29 mouse cellular contexts compared by ENCODE assay signal in the genomic region with DNA sequence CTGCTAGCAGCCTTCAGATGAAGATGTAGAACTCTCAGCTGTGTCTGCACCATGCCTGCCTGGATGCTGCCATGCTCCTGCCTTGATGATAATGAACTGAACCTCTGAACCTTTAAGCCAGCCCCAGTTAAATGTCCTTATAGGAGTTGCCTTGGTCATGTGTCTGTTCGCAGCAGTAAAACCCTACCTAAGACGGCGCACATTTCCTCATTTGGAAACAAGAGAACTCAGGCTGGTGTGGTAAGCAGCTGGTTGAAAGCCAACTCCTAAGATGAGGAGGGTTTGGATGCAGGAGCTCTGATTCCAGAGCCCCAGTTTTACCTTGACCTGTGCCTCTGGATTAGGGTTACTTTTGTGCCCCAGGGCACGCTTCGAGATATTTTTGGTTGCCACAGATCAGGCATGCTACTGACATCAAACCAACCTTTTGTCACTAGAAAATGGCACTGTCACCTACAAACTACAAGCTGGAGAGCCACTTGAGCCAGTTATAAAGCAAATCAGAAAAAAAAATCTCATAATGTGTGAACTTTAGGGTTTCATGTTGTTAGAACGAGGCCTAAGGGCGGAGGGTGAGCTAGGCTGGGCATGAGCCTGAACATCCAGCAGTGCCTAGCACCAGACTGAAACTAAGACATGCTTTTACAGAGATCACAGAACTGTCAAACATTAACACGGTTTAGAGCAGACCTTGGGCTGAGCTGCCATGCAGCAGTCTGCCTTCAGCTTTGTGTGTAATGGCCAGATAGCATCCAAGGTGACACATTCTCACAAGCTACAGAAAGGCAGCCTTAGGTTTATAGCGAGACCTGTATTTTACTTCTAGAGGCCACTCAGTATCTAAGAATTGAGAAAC. TPM values are rescaled to one million over a fixed set of nuclear protein-coding genes. Genes with fewer than 3 reads are reported as not detected.
DNase-seq lines count a peak whose midpoint lies in the region; ATAC-seq and TF ChIP-seq lines count a peak whose summit lies in the region.
"Had no signal": no experiment of that assay in that cellular context is flagged by ENCODE, and none has a peak within 500 bp of the region (broad histone marks: within the 10 kb centered on the region; RNA-seq: fewer than 3 reads in every experiment).

No protein-coding gene starts in this region.

- 38% methylated on average over 9 of the region's 9 CpGs for WGBS in liver, adult 2 months
- WGBS in liver, embryonic 12.5 days (ENCODE audit: insufficient replicate concordance): 78% methylated on average over 9 of the region's 9 CpGs
- 67% methylated on average over 9 of the region's 9 CpGs for WGBS in intestine, embryonic 15.5 days
- WGBS in kidney, embryonic 15.5 days: 80% methylated on average over 9 of the region's 9 CpGs

- no peaks in the 10 kb centered on the region for H3K79me2 ChIP-seq in liver, adult 2 months (ENCODE audit: control insufficient read depth, insufficient read depth, low read length)

- no peak for TF ChIP-seq CTCF in liver, adult 2 months (IDR thresholded peaks at IDR 0.05; ENCODE audit: low read depth, low read length)

- ATAC-seq in liver, embryonic 12.5 days: no peak
- peak; percentile 89 for ATAC-seq in intestine, embryonic 15.5 days
- peak; percentile 81; the same call in 1 of the 2 replicates for ATAC-seq in kidney, embryonic 15.5 days (replicated peaks; ENCODE audit: low FRiP score)
- ATAC-seq: forebrain, embryonic 16.5 days; inflammation-experienced regulatory T-cells, adult 6 months; midbrain, embryonic 13.5 days had no signal

- no peak overlapping the region for H3K9ac ChIP-seq in liver, adult 2 months (ENCODE audit: low read depth, low read length)
- H3K9ac ChIP-seq in liver, embryonic 12.5 days: no peak overlapping the region
- H3K9ac ChIP-seq in intestine, embryonic 15.5 days: no peak overlapping the region
- no peak overlapping the region for H3K9ac ChIP-seq in kidney, embryonic 15.5 days
- H3K9ac ChIP-seq: heart, embryonic 15.5 days; hindbrain, embryonic 13.5 days; liver, embryonic 13.5 days; lung, embryonic 15.5 days; midbrain, embryonic 13.5 days had no signal

- H3K36me3 ChIP-seq in liver, adult 2 months (ENCODE audit: control insufficient read depth, insufficient read depth, low read length): no peaks in the 10 kb centered on the region
- H3K36me3 ChIP-seq in liver, embryonic 12.5 days: no peaks in the 10 kb centered on the region
- no peaks in the 10 kb centered on the region for H3K36me3 ChIP-seq in intestine, embryonic 15.5 days
- H3K36me3 ChIP-seq in kidney, embryonic 15.5 days: no peaks in the 10 kb centered on the region
- H3K36me3 ChIP-seq: embryonic facial prominence, embryonic 10.5 days; heart, embryonic 15.5 days; hindbrain, embryonic 13.5 days; limb, embryonic 10.5 days; liver, embryonic 13.5 days; lung, embryonic 15.5 days; midbrain, embryonic 13.5 days had no signal

- H3K4me3 ChIP-seq in liver, adult 2 months (ENCODE audit: insufficient read depth, low read depth, low read length): no peak overlapping the region
- H3K4me3 ChIP-seq in liver, embryonic 12.5 days: no peak overlapping the region
- no peak overlapping the region for H3K4me3 ChIP-seq in intestine, embryonic 15.5 days (replicated peaks)
- H3K4me3 ChIP-seq in kidney, embryonic 15.5 days (replicated peaks): no peak overlapping the region
- H3K4me3 ChIP-seq: embryonic facial prominence, embryonic 10.5 days; heart, adult 2 months; heart, embryonic 15.5 days; hindbrain, embryonic 13.5 days; limb, embryonic 10.5 days; liver, embryonic 13.5 days; lung, embryonic 15.5 days; megakaryocyte, embryonic 14.5 days; midbrain, embryonic 13.5 days had no signal

- H3K4me2 ChIP-seq in liver, embryonic 12.5 days: no peak overlapping the region
- H3K4me2 ChIP-seq in intestine, embryonic 15.5 days (replicated peaks): no peak overlapping the region
- no peak overlapping the region for H3K4me2 ChIP-seq in kidney, embryonic 15.5 days
- H3K4me2 ChIP-seq: heart, embryonic 15.5 days; hindbrain, embryonic 13.5 days; liver, embryonic 13.5 days; lung, embryonic 15.5 days; midbrain, embryonic 13.5 days had no signal

- H3K27ac ChIP-seq in liver, adult 2 months (replicated peaks; ENCODE audit: insufficient read depth, low read depth, low read length): peak overlapping the region; percentile 23
- H3K27ac ChIP-seq in liver, embryonic 12.5 days: no peak overlapping the region
- peak overlapping the region; percentile 48; the same call in 1 of the 2 replicates for H3K27ac ChIP-seq in intestine, embryonic 15.5 days
- no peak overlapping the region for H3K27ac ChIP-seq in kidney, embryonic 15.5 days
- H3K27ac ChIP-seq: embryonic facial prominence, embryonic 10.5 days; heart, adult 2 months; heart, embryonic 15.5 days; hindbrain, embryonic 13.5 days; limb, embryonic 10.5 days; liver, embryonic 13.5 days; lung, embryonic 15.5 days; midbrain, embryonic 13.5 days had no signal

- DNase-seq in liver, adult 2 months (ENCODE audit: extremely low read depth, low read depth, low spot score): peak; percentile 83
- peak; percentile 50 to 63 for DNase-seq in kidney, postnatal 36 days
- no peak for DNase-seq in urinary bladder, postnatal 10 days (ENCODE audit: low spot score)
- no peak for DNase-seq in frontal cortex, postnatal 14 days (ENCODE audit: low spot score in 2 of 2)
- DNase-seq in frontal cortex, postnatal 10 days (ENCODE audit: low spot score in 2 of 2): no peak
- DNase-seq: adrenal gland, postnatal 36 days; cerebellum, postnatal 10 days; gastrocnemius, postnatal 25 days; heart, adult 2 months; heart, postnatal 36 days; layer of hippocampus, adult 9-11 months; liver, embryonic 13.5 days; lung, postnatal 36 days; thymus, postnatal 14 days had no signal

- TF ChIP-seq POLR2A in liver, adult 2 months (IDR thresholded peaks at IDR 0.05; ENCODE audit: extremely low read depth, insufficient read depth, low read length): no peak

- peaks cover 11% of the 10 kb centered on the region; the same call in 1 of the 2 replicates for H3K4me1 ChIP-seq in liver, adult 2 months (ENCODE audit: control insufficient read depth, insufficient read depth, low read length)
- H3K4me1 ChIP-seq in liver, embryonic 12.5 days: no peaks in the 10 kb centered on the region
- no peaks in the 10 kb centered on the region for H3K4me1 ChIP-seq in intestine, embryonic 15.5 days (replicated peaks)
- no peaks in the 10 kb centered on the region for H3K4me1 ChIP-seq in kidney, embryonic 15.5 days
- H3K4me1 ChIP-seq: embryonic facial prominence, embryonic 10.5 days; heart, embryonic 15.5 days; hindbrain, embryonic 13.5 days; limb, embryonic 10.5 days; liver, embryonic 13.5 days; lung, embryonic 15.5 days; megakaryocyte, embryonic 14.5 days; midbrain, embryonic 13.5 days had no signal

- H3K27me3 ChIP-seq in liver, adult 2 months (ENCODE audit: control insufficient read depth, insufficient read depth, low read length): no peaks in the 10 kb centered on the region
- 0 out of 2 replicates have a peak, but pooled peaks cover 3% of the 10 kb centered on the region for H3K27me3 ChIP-seq in liver, embryonic 12.5 days (replicated peaks)
- H3K27me3 ChIP-seq in intestine, embryonic 15.5 days (replicated peaks): no peaks in the 10 kb centered on the region
- H3K27me3 ChIP-seq in kidney, embryonic 15.5 days: no peaks in the 10 kb centered on the region
- H3K27me3 ChIP-seq: heart, embryonic 15.5 days; hindbrain, embryonic 13.5 days; liver, embryonic 13.5 days; lung, embryonic 15.5 days; midbrain, embryonic 13.5 days had no signal

- no peaks in the 10 kb centered on the region for H3K9me3 ChIP-seq in liver, embryonic 12.5 days (replicated peaks)
- no peaks in the 10 kb centered on the region for H3K9me3 ChIP-seq in intestine, embryonic 15.5 days
- H3K9me3 ChIP-seq in kidney, embryonic 15.5 days (replicated peaks): no peaks in the 10 kb centered on the region
- H3K9me3 ChIP-seq: embryonic facial prominence, embryonic 10.5 days; heart, embryonic 15.5 days; hindbrain, embryonic 13.5 days; limb, embryonic 10.5 days; liver, embryonic 13.5 days; lung, embryonic 15.5 days; megakaryocyte, embryonic 14.5 days; midbrain, embryonic 13.5 days had no signal

RNA-seq across cellular contexts. Expression of a gene that starts 3.7 kb away (rescaled TPM):
- 252 and 339 TPM in 2 replicates for total RNA-seq in liver, adult 2 months (2014; rRNA removed)
- 179 and 226 TPM in 2 replicates for polyA plus RNA-seq in liver, adult 2 months (2012; rRNA removed)
- 0.17 and 0.21 TPM in 2 replicates for polyA plus RNA-seq in liver, embryonic 12.5 days (2016; fragmentation: Nextera tagmentation; extraction: Ambion mirVana)
- 22.0 and 24.0 TPM in 2 replicates for polyA plus RNA-seq in intestine, embryonic 15.5 days (2015; fragmentation: Nextera tagmentation; extraction: Ambion mirVana)
- polyA plus RNA-seq in kidney, embryonic 15.5 days (2015; fragmentation: Nextera tagmentation; extraction: Ambion mirVana): 0.27 and 0.49 TPM in 2 replicates
- total RNA-seq: adrenal gland, adult 18-20 months; ES-E14; gastrocnemius, postnatal 25 days; heart, adult 2 months; heart, postnatal 36 days; monocyte, adult 5-6 weeks had no signal
- polyA plus RNA-seq: embryonic facial prominence, embryonic 10.5 days; forebrain, embryonic 16.5 days; heart, adult 2 months; heart, embryonic 15.5 days; hindbrain, embryonic 13.5 days; inflammation-experienced regulatory T-cells, adult 6 months; limb, embryonic 10.5 days; midbrain, embryonic 13.5 days had no signal

RNA-seq across cellular contexts. Expression of a gene that starts 40.8 kb away (rescaled TPM):
- 119 and 154 TPM in 2 replicates for total RNA-seq in liver, adult 2 months (2014; rRNA removed)
- polyA plus RNA-seq in liver, adult 2 months (2012; rRNA removed): 72.7 and 78.8 TPM in 2 replicates
- polyA plus RNA-seq in liver, embryonic 12.5 days (2016; fragmentation: Nextera tagmentation; extraction: Ambion mirVana): 1.5 and 1.7 TPM in 2 replicates
- 8.2 and 8.4 TPM in 2 replicates for polyA plus RNA-seq in intestine, embryonic 15.5 days (2015; fragmentation: Nextera tagmentation; extraction: Ambion mirVana)
- 7.3 and 8.0 TPM in 2 replicates for polyA plus RNA-seq in kidney, embryonic 15.5 days (2015; fragmentation: Nextera tagmentation; extraction: Ambion mirVana)

Comparison
In these comparisons a context has a peak if more than half of its experiments do, and no peak if none do; other contexts are left out.
1. H3K27ac ChIP-seq: peak in liver, adult 2 months (single experiment) and intestine, embryonic 15.5 days (single experiment); none in liver, embryonic 12.5 days (single experiment) and kidney, embryonic 15.5 days (single experiment).
2. RNA of a gene that starts 3.7 kb away (polyA plus RNA-seq): 179 to 226 TPM in liver, adult 2 months and 22.0 to 24.0 TPM in intestine, embryonic 15.5 days; 0.27 to 0.49 TPM in kidney, embryonic 15.5 days and 0.17 to 0.21 TPM in liver, embryonic 12.5 days; every median in the first group is over 10 times any median in the second.
3. DNase-seq: peak in liver, adult 2 months (single experiment) and kidney, postnatal 36 days (2 of 2); none in urinary bladder, postnatal 10 days (single experiment), frontal cortex, postnatal 14 days (0 of 2) and frontal cortex, postnatal 10 days (0 of 2).